Mouse (Mus musculus): Measurements from ENCODE around the gene H2bfm.
"Not testable (repeated sequence)": the region's sequence is repeated elsewhere in the genome, so short reads cannot be mapped to it uniquely, and the experiment has no call there.

The H2bfm gene

GRCm38 (mm10) chrX:136927031-136927430 lies at the start of gene H2bfm:
Gene H2bfm (plus strand): TSS chrX:136927325.
- no peak for DNase-seq (ENCODE audit: low spot score)

- DNase-seq (ENCODE audit: low spot score): no peak
Observed at GRCm38 (mm10) chrX:136895757-136896156, 31.4 kb upstream of the H2bfm start.

GRCm38 (mm10) chrX:136904369-136904768 lies 22.8 kb upstream of the H2bfm start:
- no peak for DNase-seq (ENCODE audit: low spot score)

- no peak for DNase-seq (ENCODE audit: low spot score)
Observed at GRCm38 (mm10) chrX:136925863-136926262, 1.3 kb upstream of the H2bfm start.

GRCm38 (mm10) chrX:136937985-136938384 lies 10.9 kb downstream of the H2bfm start:
- DNase-seq (ENCODE audit: low spot score): no peak

- peak; percentile 19 for DNase-seq (ENCODE audit: low spot score)
Observed at GRCm38 (mm10) chrX:136957583-136958279, 30.6 kb downstream of the H2bfm start.

- DNase-seq (ENCODE audit: low spot score): not testable (repeated sequence)
Observed at GRCm38 (mm10) chrX:136958300-136958699, 31.2 kb downstream of the H2bfm start.

GRCm38 (mm10) chrX:136959688-136960087 lies 32.6 kb downstream of the H2bfm start:
- no peak for DNase-seq (ENCODE audit: low spot score)

- DNase-seq (ENCODE audit: low spot score): not testable (repeated sequence)
Observed at GRCm38 (mm10) chrX:136975397-136975796, 48.3 kb downstream of the H2bfm start, which contains the start of gene Tmsb15b2. Gene Tmsb15b2 (minus strand): TSS chrX:136975497.

- no peak for DNase-seq (ENCODE audit: low spot score)
Observed at GRCm38 (mm10) chrX:136976424-136977084, 49.4 kb downstream of the H2bfm start, which contains the start of the genes Tmsb15l and Tmsb15b1. Gene Tmsb15l (minus strand): TSS chrX:136976869. Gene Tmsb15b1 (minus strand): TSS chrX:136976874.
